Mouse (Mus musculus) heart, postnatal 0 days (tissue): ENCODE measurements around the gene Plcb1.

Source experiments
- CTCF ChIP-seq: IDR thresholded peaks from 2 replicates; pipeline ENCODE4 v1.5.1; 2016; ENCODE audit warnings: antibody characterized with exemption, control low read depth, low read depth
- EP300 ChIP-seq: IDR thresholded peaks from 2 replicates; pipeline ENCODE4 v1.6.1; 2016; ENCODE audit warnings: antibody characterized with exemption, low read depth

DNA sequence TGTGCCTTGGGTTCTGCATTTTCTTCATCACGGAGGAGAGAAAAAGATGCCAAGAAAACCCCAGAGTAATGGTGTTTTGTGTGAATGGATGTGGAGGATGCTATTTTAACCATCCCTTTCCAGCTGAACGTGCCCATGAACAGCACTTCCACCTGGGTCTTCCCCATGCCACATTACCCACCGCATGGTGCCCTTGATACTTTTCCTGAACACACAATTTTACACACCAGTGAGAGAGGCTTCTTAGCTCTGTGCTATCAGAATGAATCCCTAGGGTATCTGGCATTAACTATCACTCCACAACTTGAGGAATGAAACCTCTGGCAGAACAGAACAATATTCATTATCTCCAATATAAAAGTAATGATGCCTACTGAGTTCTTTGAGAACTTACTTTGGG lies 199.0 kb downstream of the Plcb1 start:
- TF ChIP-seq CTCF, result no peak
- TF ChIP-seq EP300, result no peak
